Mouse (Mus musculus) midbrain, embryonic 13.5 days (tissue): ENCODE results near the gene Ces1g. TPM values are rescaled to one million over a fixed set of nuclear protein-coding genes. Genes with fewer than 3 reads are reported as not detected.

Experiments used
- ATAC-seq: fragments of 200-750 bp; cut with Nextera tagmentation; 2 replicates; pipeline ENCODE4 v1.8.0; 2017; ENCODE audit warnings: mild to moderate bottlenecking, moderate TSS enrichment, moderate library complexity
- H3K27ac ChIP-seq: fragments of 300-500 bp; sonication (generic); 2 replicates; pipeline ENCODE4 v1.5.1; 2015; ENCODE audit warnings: inconsistent platforms, mild to moderate bottlenecking, moderate library complexity
- H3K27me3 ChIP-seq: fragments of 300-500 bp; sonication (generic); 2 replicates; pipeline ENCODE4 v1.6.1; 2015; ENCODE audit warnings: mild to moderate bottlenecking, inconsistent platforms
- H3K36me3 ChIP-seq: fragments of 300-500 bp; sonication (generic); 2 replicates; pipeline ENCODE4 v1.6.1; 2015; ENCODE audit warnings: mild to moderate bottlenecking, inconsistent platforms
- H3K4me1 ChIP-seq: fragments of 300-500 bp; sonication (generic); replicated peaks from 2 replicates; pipeline ENCODE4 v1.6.1; 2015; ENCODE audit warnings: inconsistent platforms
- H3K4me2 ChIP-seq: fragments of 300-500 bp; sonication (generic); replicated peaks from 2 replicates; pipeline ENCODE4 v1.6.1; 2015; ENCODE audit warnings: moderate library complexity, mild to moderate bottlenecking, inconsistent platforms
- H3K4me3 ChIP-seq: fragments of 300-500 bp; sonication (generic); replicated peaks from 2 replicates; pipeline ENCODE4 v1.5.1; 2015; ENCODE audit warnings: mild to moderate bottlenecking, inconsistent platforms
- H3K9ac ChIP-seq: fragments of 300-500 bp; sonication (generic); replicated peaks from 2 replicates; pipeline ENCODE4 v1.6.1; 2015; ENCODE audit warnings: mild to moderate bottlenecking, inconsistent platforms
- H3K9me3 ChIP-seq: fragments of 300-500 bp; sonication (generic); 2 replicates; pipeline ENCODE4 v1.6.1; 2016; ENCODE audit warnings: mild to moderate bottlenecking, inconsistent platforms
- WGBS: fragments of 180-500 bp; shearing (Covaris S2); methylation state at CpG from one replicate; pipeline ENCODE4 v1.1.7; 2015; 5-methylcytosine and 5-hydroxymethylcytosine counted together
- polyA plus RNA-seq: library from polyadenylated mRNA; unstranded; fragments of >200 nt; fragmentation: Nextera tagmentation; extraction: Ambion mirVana; gene quantifications from 2 replicates; pipeline ENCODE4 v1.2.1, GENCODE M21; 2015

The Ces1g gene
- polyA plus RNA-seq, 1 experiment from 2014 or later: not detected

- ATAC-seq: no peak
- Histone ChIP-seq H3K4me1 (no peaks in the 10 kb centered on the region), H3K36me3 (no peaks in the 10 kb centered on the region), H3K27ac (no peak overlapping the region), H3K9ac (no peak overlapping the region), H3K9me3 (no peaks in the 10 kb centered on the region), H3K27me3 (no peaks in the 10 kb centered on the region), H3K4me2 (no peak overlapping the region), H3K4me3 (no peak overlapping the region)
- 70% methylated on average over 4 of the region's 4 CpGs for WGBS
These were observed 58.8 kb downstream of the Ces1g start for GRCm38 (mm10) chr8:93278176-93278805.

- no peak for ATAC-seq
- H3K4me3 ChIP-seq: no peak overlapping the region
- H3K9me3 ChIP-seq: no peaks in the 10 kb centered on the region
- no peak overlapping the region for H3K4me2 ChIP-seq
- H3K4me1 ChIP-seq: no peaks in the 10 kb centered on the region
- 90% methylated on average over 4 of the region's 4 CpGs for WGBS
- H3K36me3 ChIP-seq: no peaks in the 10 kb centered on the region
- no peak overlapping the region for H3K9ac ChIP-seq
- no peaks in the 10 kb centered on the region for H3K27me3 ChIP-seq
- H3K27ac ChIP-seq: no peak overlapping the region
These were observed 62.5 kb downstream of the Ces1g start for GRCm38 (mm10) chr8:93274609-93275008.

- no peak for ATAC-seq
- Histone ChIP-seq H3K9me3 (no peaks in the 10 kb centered on the region), H3K27me3 (no peaks in the 10 kb centered on the region), H3K36me3 (no peaks in the 10 kb centered on the region), H3K4me2 (no peak overlapping the region), H3K4me3 (no peak overlapping the region), H3K4me1 (no peaks in the 10 kb centered on the region), H3K9ac (no peak overlapping the region), H3K27ac (no peak overlapping the region)
- 86% methylated on average over 3 of the region's 3 CpGs for WGBS
These were observed 63.8 kb downstream of the Ces1g start for GRCm38 (mm10) chr8:93273321-93273720.

- Histone ChIP-seq H3K9me3 (no peaks in the 10 kb centered on the region), H3K4me3 (no peak overlapping the region)
These were observed 64.4 kb downstream of the Ces1g start for GRCm38 (mm10) chr8:93272686-93273085.

GRCm38 (mm10) chr8:93261436-93261835 is 75.7 kb downstream of the Ces1g start:
- ATAC-seq: no peak

More at GRCm38 (mm10) chr8:93272686-93273085, 64.4 kb downstream of the Ces1g start:
- no peak for ATAC-seq
- Histone ChIP-seq H3K36me3 (no peaks in the 10 kb centered on the region), H3K4me1 (no peaks in the 10 kb centered on the region), H3K27me3 (no peaks in the 10 kb centered on the region), H3K27ac (no peak overlapping the region), H3K9ac (no peak overlapping the region), H3K4me2 (no peak overlapping the region)
- 90% methylated on average over 4 of the region's 4 CpGs for WGBS

GRCm38 (mm10) chr8:93252400-93252925 is 84.6 kb downstream of the Ces1g start:
- no peaks in the 10 kb centered on the region for H3K9me3 ChIP-seq
- WGBS: 89% methylated on average over 1 of the region's 1 CpGs
- H3K27me3 ChIP-seq: no peaks in the 10 kb centered on the region

More at GRCm38 (mm10) chr8:93261436-93261835, 75.7 kb downstream of the Ces1g start:
- Histone ChIP-seq H3K27me3 (no peaks in the 10 kb centered on the region), H3K36me3 (no peaks in the 10 kb centered on the region), H3K4me1 (no peaks in the 10 kb centered on the region), H3K4me2 (no peak overlapping the region), H3K9me3 (no peaks in the 10 kb centered on the region), H3K9ac (no peak overlapping the region), H3K4me3 (no peak overlapping the region), H3K27ac (no peak overlapping the region)
- 73% methylated on average over 2 of the region's 2 CpGs for WGBS

More at GRCm38 (mm10) chr8:93252400-93252925, 84.6 kb downstream of the Ces1g start:
- Histone ChIP-seq H3K36me3 (no peaks in the 10 kb centered on the region), H3K27ac (no peak overlapping the region), H3K4me3 (no peak overlapping the region), H3K4me2 (no peak overlapping the region), H3K9ac (no peak overlapping the region), H3K4me1 (no peaks in the 10 kb centered on the region)
- ATAC-seq: no peak

Other genes with a start within 250 kb of the Ces1g start
- not detected in 2 replicates for gene Ces1c, start 206.0 kb downstream of the Ces1g start, polyA plus RNA-seq
- 0.19 and 0.34 TPM in 2 replicates for gene Ces1d, start 139.5 kb downstream of the Ces1g start, polyA plus RNA-seq
- gene Ces1e, start 107.7 kb downstream of the Ces1g start, polyA plus RNA-seq: not detected in 2 replicates
- gene Ces1f, start 57.6 kb downstream of the Ces1g start, polyA plus RNA-seq: not detected in 2 replicates
- gene Ces1h, start 42.4 kb upstream of the Ces1g start, polyA plus RNA-seq: not detected in 2 replicates
- 0.28 and 0.46 TPM in 2 replicates for gene Ces5a, start 198.5 kb upstream of the Ces1g start, polyA plus RNA-seq